Mouse (Mus musculus) olfactory bulb, adult 2 months (tissue): ENCODE measurements around the gene Olfml2a.

ENCODE experiments used
- CTCF ChIP-seq: fragments of 200-500 bp; IDR thresholded peaks from 2 replicates; pipeline ENCODE4 v1.5.1; 2012; ENCODE audit warnings: low read depth, mild to moderate bottlenecking, low read length, moderate library complexity; ENCODE audit not compliant: insufficient read depth
- POLR2A ChIP-seq: fragments of 200-500 bp; IDR thresholded peaks from 2 replicates; pipeline ENCODE4 v1.6.1; 2012; ENCODE audit warnings: mild to moderate bottlenecking, low read depth, low read length, moderate library complexity; ENCODE audit not compliant: insufficient read depth

- TF ChIP-seq CTCF, result no peak
- TF ChIP-seq POLR2A, result no peak
Observed at GRCm38 (mm10) chr2:38944460-38945161, 12.8 kb downstream of the Olfml2a start.
